14 mouse cellular contexts compared by ENCODE assay signal in the genomic region with DNA sequence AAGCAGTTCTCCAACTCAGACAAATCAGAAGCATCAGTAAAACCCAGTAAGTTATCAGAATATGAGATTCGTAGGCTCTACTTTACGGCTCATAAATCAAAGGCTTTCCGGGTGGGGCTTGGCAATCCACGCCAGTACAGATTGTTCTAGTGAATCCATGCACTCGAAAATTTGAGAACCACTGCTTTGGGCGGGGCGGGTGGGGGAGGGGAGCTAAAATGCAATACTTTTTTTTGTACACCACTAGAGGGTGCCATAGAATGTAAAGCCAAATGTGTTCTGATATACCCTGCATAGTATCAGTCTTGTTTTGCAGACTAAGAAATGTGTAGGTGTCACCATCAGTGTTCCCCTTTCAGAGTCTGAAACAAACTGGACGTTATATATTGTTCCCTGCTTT. TPM values are rescaled to one million over a fixed set of nuclear protein-coding genes. Genes with fewer than 3 reads are reported as not detected.
DNase-seq lines count a peak whose midpoint lies in the region; ATAC-seq and TF ChIP-seq lines count a peak whose summit lies in the region.
"Had no signal": no experiment of that assay in that cellular context is flagged by ENCODE, and none has a peak within 500 bp of the region (broad histone marks: within the 10 kb centered on the region; RNA-seq: fewer than 3 reads in every experiment).

No protein-coding gene starts in this region.

- H3K27ac ChIP-seq in hindbrain, postnatal 0 days: no peak overlapping the region
- H3K27ac ChIP-seq in hindbrain, embryonic 12.5 days: no peak overlapping the region
- H3K27ac ChIP-seq in CH12.LX (ENCODE audit: insufficient read depth, low read depth): no peak overlapping the region
- H3K27ac ChIP-seq in lung, postnatal 0 days (ENCODE audit: low read length): no peak overlapping the region
- H3K27ac ChIP-seq: embryonic facial prominence, embryonic 12.5 days; forebrain, embryonic 15.5 days; heart, embryonic 13.5 days; neural tube, embryonic 13.5 days had no signal

- H3K36me3 ChIP-seq in hindbrain, postnatal 0 days (ENCODE audit: insufficient read depth, low read length): no peaks in the 10 kb centered on the region
- no peaks in the 10 kb centered on the region for H3K36me3 ChIP-seq in hindbrain, embryonic 12.5 days
- peaks cover 0 to 19% of the 10 kb centered on the region in 2 experiments for H3K36me3 ChIP-seq in CH12.LX (replicated peaks in 1 of 2; ENCODE audit: control insufficient read depth in 1 of 2, insufficient read depth in 1 of 2, low read length in 1 of 2)
- H3K36me3 ChIP-seq in lung, postnatal 0 days (ENCODE audit: insufficient read depth, low read length): no peaks in the 10 kb centered on the region
- H3K36me3 ChIP-seq: embryonic facial prominence, embryonic 12.5 days; forebrain, embryonic 15.5 days; heart, embryonic 13.5 days had no signal

- H3K79me2 ChIP-seq in CH12.LX (replicated peaks; ENCODE audit: control insufficient read depth, extremely low read depth, insufficient read depth, poor library complexity, severe bottlenecking): peaks cover 10% of the 10 kb centered on the region

- no peak for ATAC-seq in hindbrain, postnatal 0 days
- no peak for ATAC-seq in hindbrain, embryonic 12.5 days (ENCODE audit: low FRiP score)
- no peak for ATAC-seq in lung, postnatal 0 days
- ATAC-seq: activated CD4-positive, CD25-positive, alpha-beta regulatory T cell, adult 4 months; forebrain, embryonic 15.5 days; intestine, embryonic 16.5 days had no signal

- H3K4me2 ChIP-seq in hindbrain, postnatal 0 days (ENCODE audit: low read depth, low read length): no peak overlapping the region
- H3K4me2 ChIP-seq in hindbrain, embryonic 12.5 days (replicated peaks): no peak overlapping the region
- H3K4me2 ChIP-seq in CH12.LX (ENCODE audit: insufficient read depth, low read depth, poor library complexity, severe bottlenecking): no peak overlapping the region
- H3K4me2 ChIP-seq in lung, postnatal 0 days (replicated peaks; ENCODE audit: low read depth, low read length): no peak overlapping the region
- H3K4me2 ChIP-seq: embryonic facial prominence, embryonic 12.5 days; forebrain, embryonic 15.5 days; heart, embryonic 13.5 days; neural tube, embryonic 13.5 days had no signal

- no peak overlapping the region for H3K9ac ChIP-seq in hindbrain, postnatal 0 days (replicated peaks; ENCODE audit: low read length)
- H3K9ac ChIP-seq in hindbrain, embryonic 12.5 days: no peak overlapping the region
- H3K9ac ChIP-seq in CH12.LX (ENCODE audit: insufficient read depth, low read depth): no peak overlapping the region
- H3K9ac ChIP-seq in lung, postnatal 0 days (replicated peaks; ENCODE audit: low read depth): no peak overlapping the region
- H3K9ac ChIP-seq: embryonic facial prominence, embryonic 12.5 days; forebrain, embryonic 15.5 days; heart, embryonic 13.5 days; neural tube, embryonic 13.5 days had no signal

- H3K27me3 ChIP-seq in hindbrain, postnatal 0 days (ENCODE audit: insufficient read depth, low read length): no peaks in the 10 kb centered on the region
- H3K27me3 ChIP-seq in hindbrain, embryonic 12.5 days: no peaks in the 10 kb centered on the region
- no peaks in the 10 kb centered on the region for H3K27me3 ChIP-seq in CH12.LX (replicated peaks)
- H3K27me3 ChIP-seq in lung, postnatal 0 days (replicated peaks; ENCODE audit: insufficient read depth, low read length): no peaks in the 10 kb centered on the region
- H3K27me3 ChIP-seq: embryonic facial prominence, embryonic 12.5 days; forebrain, embryonic 15.5 days; heart, embryonic 13.5 days; neural tube, embryonic 13.5 days had no signal

- no peak overlapping the region for H3K4me3 ChIP-seq in hindbrain, postnatal 0 days (ENCODE audit: low read length)
- H3K4me3 ChIP-seq in hindbrain, embryonic 12.5 days: no peak overlapping the region
- H3K4me3 ChIP-seq in CH12.LX (replicated peaks in 1 of 3; ENCODE audit: low read depth in 2 of 3, low read length in 2 of 3, poor library complexity in 1 of 3): no peak overlapping the region
- H3K4me3 ChIP-seq in lung, postnatal 0 days (ENCODE audit: low read depth, low read length): no peak overlapping the region
- H3K4me3 ChIP-seq: embryonic facial prominence, embryonic 12.5 days; forebrain, embryonic 15.5 days; heart, embryonic 13.5 days; neural tube, embryonic 13.5 days had no signal

- dilution Hi-C loops in CH12.LX (cut with MboI; ENCODE audit: extremely low pct_ligation_motif_present, extremely low pct_unique_long_range_greater_than_20kb, low sequenced_read_pairs): no loop called here

- in situ Hi-C loops in CH12.LX (cut with MboI; ENCODE audit: low pct_ligation_motif_present, low pct_unique_long_range_greater_than_20kb, low sequenced_read_pairs): loop anchor here (5.0 to 25.0 kb wide), 3 partner anchors 78 to 268 kb away; a partner anchor contains a TSS

- peak; percentile 2; the same call in 1 of the 2 replicates for TF ChIP-seq RAD21 in CH12.LX (IDR thresholded peaks at IDR 0.05; ENCODE audit: low read depth, low read length)

- TF ChIP-seq EP300 in CH12.LX (IDR thresholded peaks at IDR 0.05; ENCODE audit: low read length): no peak
- peak; percentile 50 for TF ChIP-seq EP300 in lung, postnatal 0 days (IDR thresholded peaks at IDR 0.05)

- TF ChIP-seq POLR2A in CH12.LX (IDR thresholded peaks at IDR 0.05; ENCODE audit: low read depth, low read length): no peak

- no peaks in the 10 kb centered on the region for H3K4me1 ChIP-seq in hindbrain, postnatal 0 days (ENCODE audit: insufficient read depth, low read length)
- H3K4me1 ChIP-seq in hindbrain, embryonic 12.5 days: no peaks in the 10 kb centered on the region
- no peaks in the 10 kb centered on the region; a peak in 1 of 4 replicates for H3K4me1 ChIP-seq in CH12.LX (ENCODE audit: control insufficient read depth in 1 of 2, insufficient read depth in 2 of 2)
- no peaks in the 10 kb centered on the region for H3K4me1 ChIP-seq in lung, postnatal 0 days (ENCODE audit: insufficient read depth, low read depth, low read length)
- H3K4me1 ChIP-seq: embryonic facial prominence, embryonic 12.5 days; neural tube, embryonic 13.5 days had no signal

- peak; percentile 45 for TF ChIP-seq CTCF in hindbrain, postnatal 0 days (IDR thresholded peaks at IDR 0.05; ENCODE audit: low read depth)
- peak in 1 of 2 experiments; percentile 47; a peak in 2 of 4 replicates for TF ChIP-seq CTCF in CH12.LX (conservative IDR thresholded peaks at IDR 0.05 in 1 of 2, IDR thresholded peaks at IDR 0.05 in 1 of 2; ENCODE audit: low read depth in 2 of 2, low read length in 2 of 2)
- peak; percentile 48 for TF ChIP-seq CTCF in lung, postnatal 0 days (IDR thresholded peaks at IDR 0.05)

- no peaks in the 10 kb centered on the region for H3K9me3 ChIP-seq in hindbrain, postnatal 0 days (ENCODE audit: low read length)
- no peaks in the 10 kb centered on the region for H3K9me3 ChIP-seq in hindbrain, embryonic 12.5 days (replicated peaks)
- no peaks in the 10 kb centered on the region for H3K9me3 ChIP-seq in CH12.LX (replicated peaks; ENCODE audit: low read length)
- no peaks in the 10 kb centered on the region for H3K9me3 ChIP-seq in lung, postnatal 0 days (ENCODE audit: low read length)
- H3K9me3 ChIP-seq: embryonic facial prominence, embryonic 12.5 days; forebrain, embryonic 15.5 days; heart, embryonic 13.5 days; neural tube, embryonic 13.5 days had no signal

- DNase-seq in hindbrain, postnatal 0 days (ENCODE audit: low spot score): peak; percentile 22
- DNase-seq in 416B (ENCODE audit: low read depth) (peak; percentile 14), CH12.LX (ENCODE audit: extremely low read depth) (peak; percentile 24)
- peak; percentile 63 for DNase-seq in lung, postnatal 0 days (ENCODE audit: low spot score)
- no peak for DNase-seq in right cerebral cortex, postnatal 25 days
- no peak for DNase-seq in left cerebral cortex, adult 9 months (ENCODE audit: low spot score in 2 of 2)

- WGBS in hindbrain, postnatal 0 days: 73% methylated on average over 8 of the region's 8 CpGs
- 84% methylated on average over 8 of the region's 8 CpGs for WGBS in hindbrain, embryonic 12.5 days
- 50% methylated on average over 8 of the region's 8 CpGs for WGBS in lung, postnatal 0 days

TF ChIP-seq in CH12.LX, 34 proteins besides CTCF, POLR2A, EP300 and RAD21:
- TF ChIP-seq ETS1 (conservative IDR thresholded peaks at IDR 0.05; ENCODE audit: low read depth, low read length): no peak
- 0 out of 2 replicates have a peak, but pooled peaks have one; percentile 32 for TF ChIP-seq CHD2 (IDR thresholded peaks at IDR 0.05; ENCODE audit: low read length)
TF ChIP-seq in CH12.LX: peak in this region for 1.

RNA-seq across cellular contexts. Expression of a gene that starts 1.2 kb away (rescaled TPM):
- 250 and 251 TPM in 2 replicates for total RNA-seq in hindbrain, postnatal 0 days (2014; rRNA removed)
- 527 and 536 TPM in 2 replicates for polyA plus RNA-seq in hindbrain, postnatal 0 days (2015; fragmentation: Nextera tagmentation; extraction: Ambion mirVana)
- 569 and 598 TPM in 2 replicates for polyA plus RNA-seq in hindbrain, embryonic 12.5 days (2016; fragmentation: Nextera tagmentation; extraction: Ambion mirVana)
- total RNA-seq in CH12.LX (2012; rRNA removed) (189 and 254 TPM in 2 replicates), CH12.LX (2014; rRNA removed) (585 and 613 TPM in 2 replicates)
- 358 and 445 TPM in 2 replicates for polyA plus RNA-seq in CH12.LX (2012; ENCODE audit: insufficient read length, low read depth)
- 293 and 313 TPM in 2 replicates for polyA plus RNA-seq in lung, postnatal 0 days (2015; fragmentation: Nextera tagmentation; extraction: Ambion mirVana)

RNA-seq across cellular contexts. Expression of a gene that starts 35.3 kb away (rescaled TPM):
- not detected in 2 replicates for total RNA-seq in hindbrain, postnatal 0 days (2014; rRNA removed)
- 0.11 TPM in 1 of 2 replicates, not detected in the other for polyA plus RNA-seq in hindbrain, postnatal 0 days (2015; fragmentation: Nextera tagmentation; extraction: Ambion mirVana)
- polyA plus RNA-seq in hindbrain, embryonic 12.5 days (2016; fragmentation: Nextera tagmentation; extraction: Ambion mirVana): 0.17 and 0.18 TPM in 2 replicates
- total RNA-seq in CH12.LX (2012; rRNA removed) (not detected in 2 replicates), CH12.LX (2014; rRNA removed) (not detected in 2 replicates)
- not detected in 2 replicates for polyA plus RNA-seq in CH12.LX (2012; ENCODE audit: insufficient read length, low read depth)
- polyA plus RNA-seq in lung, postnatal 0 days (2015; fragmentation: Nextera tagmentation; extraction: Ambion mirVana): not detected in 2 replicates
- total RNA-seq: megakaryocyte-erythroid progenitor cell, adult 5-6 weeks had no signal
- polyA plus RNA-seq: activated CD4-positive, CD25-positive, alpha-beta regulatory T cell, adult 4 months; embryonic facial prominence, embryonic 12.5 days; forebrain, embryonic 15.5 days; intestine, embryonic 16.5 days had no signal

RNA-seq across cellular contexts. Expression of a gene that starts 36.9 kb away (rescaled TPM):
- total RNA-seq in hindbrain, postnatal 0 days (2014; rRNA removed): 10.6 and 12.3 TPM in 2 replicates
- 22.5 and 26.8 TPM in 2 replicates for polyA plus RNA-seq in hindbrain, postnatal 0 days (2015; fragmentation: Nextera tagmentation; extraction: Ambion mirVana)
- polyA plus RNA-seq in hindbrain, embryonic 12.5 days (2016; fragmentation: Nextera tagmentation; extraction: Ambion mirVana): 12.9 and 14.2 TPM in 2 replicates
- total RNA-seq in CH12.LX (2012; rRNA removed) (0.08 TPM in 2 replicates), CH12.LX (2014; rRNA removed) (not detected in 2 replicates)
- not detected in 2 replicates for polyA plus RNA-seq in CH12.LX (2012; ENCODE audit: insufficient read length, low read depth)
- polyA plus RNA-seq in lung, postnatal 0 days (2015; fragmentation: Nextera tagmentation; extraction: Ambion mirVana): 12.2 and 12.3 TPM in 2 replicates
- polyA plus RNA-seq: activated CD4-positive, CD25-positive, alpha-beta regulatory T cell, adult 4 months had no signal

Comparison
In these comparisons a context has a peak if more than half of its experiments do, and no peak if none do; other contexts are left out.
1. DNase-seq: peak in hindbrain, postnatal 0 days (single experiment), 416B (single experiment), CH12.LX (single experiment) and lung, postnatal 0 days (single experiment); none in right cerebral cortex, postnatal 25 days (single experiment) and left cerebral cortex, adult 9 months (0 of 2).
2. RNA of a gene that starts 36.9 kb away (polyA plus RNA-seq): 22.5 to 26.8 TPM in hindbrain, postnatal 0 days, 12.9 to 14.2 TPM in hindbrain, embryonic 12.5 days and 12.2 to 12.3 TPM in lung, postnatal 0 days; not detected in CH12.LX; every median in the first group is over 10 times any median in the second.